Mouse (Mus musculus) kidney, adult 2 months (tissue): Measurements from ENCODE around the gene Mak.

Experiments
- CTCF ChIP-seq: fragments of 200-500 bp; conservative IDR thresholded peaks from 2 replicates; pipeline ENCODE4 v1.5.1; 2011; ENCODE audit warnings: low read depth, mild to moderate bottlenecking, control low read depth, low read length, moderate library complexity, mixed read lengths; ENCODE audit not compliant: insufficient read depth, insufficient read length
- POLR2A ChIP-seq: fragments of 200-500 bp; IDR thresholded peaks from one replicate; pipeline ENCODE4 v1.6.1; 2011; ENCODE audit warnings: low read depth, low read length, control low read depth

GRCm38 (mm10) chr13:41042511-41042910 is 37.0 kb downstream of the Mak start:
- TF ChIP-seq POLR2A (no peak), CTCF (no peak)
